Mouse (Mus musculus): Measurements from ENCODE around the gene Gm1043.

Gene Gm1043

DNA sequence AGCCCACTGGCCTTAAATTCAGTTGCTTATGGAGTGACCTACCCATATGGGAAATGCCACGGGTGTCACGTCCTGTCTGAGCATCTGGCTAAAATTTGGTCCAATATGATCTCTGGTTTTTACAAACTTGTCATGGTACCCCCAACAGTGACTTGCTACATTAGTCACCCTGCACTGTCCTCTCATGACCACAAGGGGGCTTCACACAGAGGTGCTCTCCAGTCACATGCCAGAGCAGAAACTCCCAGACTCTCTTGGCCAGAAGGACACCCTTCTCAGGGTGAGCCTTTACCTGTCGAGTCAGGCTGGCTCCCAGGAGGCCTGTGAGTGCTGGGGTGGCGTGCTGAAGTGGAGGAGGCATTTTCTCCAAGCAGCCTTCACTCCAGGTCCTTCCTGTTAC is 33.1 kb downstream of the Gm1043 start:
- DNase-seq, result peak; percentile 53

DNA sequence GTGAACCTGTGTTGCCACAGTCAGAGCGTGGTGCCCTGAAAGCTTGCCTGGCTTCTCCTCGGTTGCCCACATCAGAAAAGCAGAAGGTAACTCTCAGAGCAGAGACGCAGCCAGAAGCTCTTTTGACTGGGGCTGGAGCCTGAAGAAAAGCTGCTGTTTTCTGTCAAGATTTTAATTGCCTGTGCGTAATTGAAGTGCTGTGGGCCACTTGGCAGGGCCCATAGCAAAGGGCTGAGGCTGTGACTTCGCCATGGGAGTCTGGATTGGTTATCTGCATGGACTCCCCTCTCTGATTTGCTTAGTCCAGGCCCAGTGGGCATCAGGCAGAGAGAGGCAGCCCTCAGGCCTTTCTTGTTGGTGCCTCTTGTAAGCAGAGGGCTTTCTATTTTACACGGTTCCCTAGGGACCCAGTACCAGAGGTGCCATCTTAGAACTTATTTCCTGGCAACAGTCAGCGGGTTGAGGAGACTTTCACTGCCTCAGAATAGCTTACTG is 36.1 kb downstream of the Gm1043 start:
- DNase-seq, result no peak

DNA sequence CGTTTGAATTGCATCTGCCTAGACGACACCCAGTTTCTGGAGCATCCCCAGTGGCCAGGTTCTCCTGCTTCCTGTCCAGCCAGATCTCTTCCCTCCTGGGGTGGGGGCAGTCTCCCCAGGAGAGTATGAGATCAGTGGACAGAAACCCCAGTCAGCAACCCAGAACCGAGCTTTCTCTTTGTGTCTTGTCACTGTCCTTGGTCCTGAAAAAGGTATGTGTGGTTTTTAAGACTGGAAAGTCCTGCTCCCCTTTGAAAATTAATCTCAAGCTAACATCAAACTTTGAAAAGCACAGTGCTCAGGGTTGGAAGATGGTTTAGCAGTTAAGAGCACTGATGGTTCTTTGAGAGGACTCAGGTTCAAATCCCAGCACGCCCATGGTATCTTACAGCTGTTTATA is 46.7 kb downstream of the Gm1043 start:
- no peak for DNase-seq

DNA sequence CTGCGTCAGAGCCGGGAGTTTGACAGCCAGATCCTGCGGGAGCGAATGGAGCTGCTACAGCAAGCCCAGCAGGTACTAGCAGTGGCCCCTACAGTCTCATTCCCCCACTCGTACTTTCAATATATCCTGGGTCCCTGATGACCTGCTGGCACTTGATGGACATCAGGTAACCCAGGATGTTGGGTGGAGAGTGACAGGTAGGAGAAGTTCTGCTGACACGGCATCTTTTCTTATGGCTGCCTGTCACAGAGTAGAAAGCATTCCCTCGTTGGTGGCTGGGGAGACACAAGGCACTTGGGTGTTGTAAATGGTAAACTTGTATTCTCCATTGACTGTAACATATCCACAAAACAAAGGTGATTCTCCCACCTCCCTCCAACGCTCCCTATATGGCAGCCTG is 56.6 kb downstream of the Gm1043 start:
- no peak for DNase-seq

DNA sequence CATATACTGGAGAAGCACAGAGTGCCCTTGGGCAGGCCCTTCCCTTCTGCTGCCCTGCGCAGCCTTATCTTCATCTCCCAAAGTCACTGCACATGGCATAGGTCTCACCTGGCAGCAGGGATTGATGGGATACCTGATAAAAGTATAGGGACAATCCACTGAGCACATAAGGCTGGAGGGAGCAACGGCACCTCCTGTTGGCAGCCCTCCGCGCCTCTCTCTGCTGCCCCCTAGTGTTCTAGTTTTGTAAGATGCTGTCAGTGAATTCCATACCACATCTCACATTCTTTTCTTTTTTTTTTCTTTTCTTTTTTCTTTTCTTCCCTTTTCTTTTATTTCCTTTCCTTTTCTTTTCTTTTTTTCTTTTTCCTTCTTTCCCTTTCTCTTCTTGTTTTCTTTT is 62.4 kb downstream of the Gm1043 start:
- peak; percentile 70 for DNase-seq

DNA sequence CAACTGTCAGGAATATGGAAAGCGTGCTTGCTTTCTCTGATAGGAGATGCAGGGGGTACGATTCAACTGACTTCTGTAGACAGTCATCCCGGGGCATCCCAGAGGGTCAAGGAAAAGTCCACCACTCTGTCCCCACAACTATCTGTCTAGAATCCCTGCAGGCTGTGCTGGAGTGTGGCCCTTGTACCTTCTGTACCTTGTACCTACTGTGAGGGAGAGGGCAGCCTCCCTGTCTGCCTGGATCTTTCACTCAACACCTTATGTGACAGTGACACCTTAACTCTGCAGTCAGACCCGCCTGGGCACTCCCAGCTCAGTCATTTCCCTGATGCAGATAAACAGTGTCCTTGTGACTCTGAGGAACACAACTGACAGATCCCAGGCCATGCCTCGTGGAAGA is 65.5 kb downstream of the Gm1043 start:
- no peak for DNase-seq

DNA sequence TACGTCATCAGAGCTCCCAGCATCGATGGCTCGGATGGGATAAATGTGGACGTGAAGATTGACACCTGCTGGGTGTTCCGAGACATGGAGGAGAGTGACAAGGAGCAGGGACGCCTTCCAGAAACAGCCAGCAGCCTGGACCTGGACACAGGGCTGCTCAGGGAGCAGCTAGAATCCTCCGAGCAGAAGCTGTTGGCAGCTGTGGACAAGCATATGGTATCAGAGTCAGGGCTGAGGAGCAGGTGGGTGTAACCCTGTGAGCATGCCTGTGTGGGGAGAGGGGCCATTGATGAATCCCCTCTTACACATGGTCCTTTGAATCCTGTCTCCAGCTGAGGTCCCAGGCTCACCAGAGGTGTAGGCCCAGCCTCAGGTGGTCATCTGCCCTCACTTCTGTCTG is 69.3 kb downstream of the Gm1043 start:
- DNase-seq, result no peak

DNA sequence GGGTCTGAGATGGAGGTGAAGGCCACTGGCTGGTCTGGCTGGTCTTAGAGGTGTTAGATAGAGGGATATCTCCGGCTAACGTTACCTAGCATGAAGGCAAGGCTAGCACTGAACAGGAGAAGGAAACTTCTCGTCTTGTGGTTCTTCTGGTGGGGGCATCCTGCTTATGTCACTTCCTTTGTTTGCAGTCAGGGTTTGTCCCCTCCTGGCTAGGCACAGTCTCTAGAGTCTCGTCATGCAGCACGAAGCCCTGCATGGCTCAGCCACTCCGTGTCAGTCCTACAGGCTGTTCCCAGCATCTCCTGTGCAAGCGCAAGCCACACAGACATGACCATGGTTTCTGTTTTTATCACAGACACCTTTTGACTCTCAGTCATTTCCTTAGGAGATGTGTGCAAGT is 73.2 kb downstream of the Gm1043 start:
- DNase-seq, result no peak

DNA sequence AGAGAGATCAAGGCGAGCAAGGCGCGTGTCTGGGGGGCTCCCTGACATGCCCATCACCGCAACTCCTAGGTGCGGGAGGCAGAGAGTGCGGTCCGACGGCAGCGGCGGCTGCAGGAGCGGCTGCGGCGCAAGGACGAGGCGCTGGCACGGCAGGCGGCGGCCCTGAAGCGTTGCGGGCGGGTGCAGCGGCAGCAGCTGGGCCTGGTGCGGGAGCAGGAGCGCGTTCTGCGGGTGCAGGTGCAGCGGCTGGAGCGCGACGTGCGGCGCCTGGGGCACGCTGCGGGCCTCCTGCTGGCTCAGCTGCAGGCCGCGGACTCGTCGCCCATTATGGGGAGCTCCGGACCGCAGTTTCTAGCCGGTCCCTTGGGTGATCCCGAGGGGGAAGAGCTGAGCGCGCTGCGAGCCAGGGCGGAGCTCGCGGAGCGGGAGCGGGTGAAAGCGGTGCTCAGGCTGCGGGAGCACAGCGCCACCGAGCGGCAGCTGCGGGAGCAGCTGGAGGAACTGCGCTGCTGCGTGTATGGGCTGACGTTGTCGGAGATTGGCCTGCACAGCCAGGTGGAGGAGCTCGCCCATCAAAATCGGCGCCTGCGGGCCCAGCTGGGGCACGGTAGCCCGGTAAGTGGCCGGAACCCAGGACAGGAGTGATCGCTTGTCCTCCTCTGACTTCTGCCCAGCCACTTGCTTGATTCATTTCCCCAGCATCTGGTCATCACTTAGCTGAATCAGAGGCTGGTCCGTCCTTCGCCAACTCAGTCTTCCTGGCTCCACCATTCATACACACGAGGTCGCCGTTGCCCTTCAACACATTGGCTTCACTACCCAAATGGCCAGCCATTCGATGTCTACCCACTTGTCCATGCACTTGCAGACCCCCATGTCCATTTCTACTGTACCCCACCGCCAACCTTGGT is 78.0 kb downstream of the Gm1043 start:
- peak; percentile 81 for DNase-seq

DNA sequence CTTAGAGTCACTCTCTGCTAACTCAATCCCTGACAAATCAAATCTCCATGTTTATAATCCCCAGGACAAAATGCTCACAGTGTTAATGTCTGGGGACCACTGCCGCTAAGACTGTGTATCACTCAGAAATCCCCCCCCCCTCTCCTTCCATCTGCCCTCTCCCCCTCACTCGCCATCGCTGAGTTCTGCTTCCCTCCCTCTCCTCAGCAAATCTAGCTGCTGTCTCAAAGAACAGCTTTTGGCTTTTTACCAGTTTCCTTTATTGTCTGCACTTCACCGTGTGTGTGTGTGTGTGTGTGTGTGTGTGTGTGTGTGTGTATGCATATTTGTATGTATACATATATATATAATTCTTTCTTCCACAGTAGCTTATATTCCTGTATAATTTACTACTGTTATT is 91.3 kb downstream of the Gm1043 start:
- no peak for DNase-seq

DNA sequence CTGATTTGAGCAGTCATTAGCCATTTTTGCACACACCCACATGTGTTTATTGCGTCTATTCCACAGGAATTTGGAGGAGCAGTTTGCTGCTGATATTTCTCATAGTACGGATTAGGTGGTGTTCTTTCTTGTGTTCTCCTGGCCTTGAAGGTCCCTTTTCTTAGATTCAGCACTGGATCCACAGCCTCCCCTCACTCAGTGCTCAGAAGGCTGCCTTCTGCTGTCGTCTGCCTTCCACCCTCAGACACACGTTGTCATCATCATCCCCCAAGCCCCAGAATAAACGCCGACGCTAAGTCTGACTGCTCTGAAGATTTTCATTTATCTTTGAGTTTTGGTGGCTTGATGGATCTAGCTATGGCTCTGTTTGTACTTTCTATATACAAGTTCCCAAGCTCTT is 91.9 kb downstream of the Gm1043 start:
- no peak for DNase-seq

DNA sequence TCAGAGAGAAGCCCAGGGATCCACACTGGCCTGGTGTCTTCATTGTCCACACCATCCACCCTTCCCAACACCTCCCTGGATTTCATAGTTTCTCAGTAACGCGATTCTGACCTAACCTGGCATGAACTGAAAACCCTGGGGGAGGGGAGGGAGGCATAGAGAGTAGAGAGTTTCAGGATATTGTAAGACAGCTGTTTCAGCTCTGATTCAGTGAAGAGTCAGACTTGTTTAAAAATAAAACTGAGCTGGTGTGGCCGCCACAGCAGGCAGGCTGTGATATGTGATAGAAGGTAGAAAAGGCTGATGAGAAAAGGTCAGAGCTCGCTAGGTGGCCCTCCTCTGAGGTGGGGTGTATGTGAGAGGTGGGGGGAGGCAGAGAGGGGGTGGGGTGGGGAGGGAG is 93.6 kb downstream of the Gm1043 start:
- no peak for DNase-seq

DNA sequence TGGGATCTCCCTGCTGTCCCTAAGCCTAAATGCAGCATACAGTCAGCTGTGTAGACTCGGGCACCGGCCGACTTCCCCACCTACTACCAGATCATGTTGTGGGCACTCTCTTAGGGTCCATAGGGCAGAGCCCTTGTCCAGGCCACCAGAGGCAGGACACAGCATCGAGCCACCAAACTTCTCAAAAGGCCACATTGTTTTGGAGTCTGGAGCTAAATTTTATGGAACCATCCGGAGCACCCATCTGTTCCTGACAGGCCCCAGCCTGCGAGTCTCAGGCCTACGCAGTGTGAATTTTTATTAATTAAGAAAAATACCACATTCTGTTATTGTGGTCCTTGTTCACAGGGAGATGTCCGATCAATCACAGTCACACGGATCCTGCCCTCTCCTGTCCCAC is 94.7 kb downstream of the Gm1043 start:
- no peak for DNase-seq

DNA sequence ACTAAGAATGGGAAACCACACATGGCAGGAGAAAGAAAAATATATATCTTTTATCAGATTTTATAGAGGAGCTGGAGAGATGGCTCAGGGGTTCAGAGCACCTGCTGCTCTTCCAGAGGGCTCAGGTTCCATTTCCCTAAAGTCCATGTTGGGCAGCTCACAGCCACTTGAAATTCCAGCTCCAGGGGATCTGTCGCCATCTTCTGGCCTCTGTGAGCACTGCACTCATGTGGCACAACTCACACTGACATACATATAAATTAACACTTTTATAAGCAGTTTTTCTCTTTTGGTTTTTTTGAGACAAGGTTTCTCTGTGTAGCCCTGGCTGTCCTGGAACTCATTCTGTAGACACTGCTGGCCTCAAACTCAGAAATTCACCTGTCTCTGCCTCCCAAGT is 95.5 kb downstream of the Gm1043 start:
- DNase-seq, result peak; percentile 43

DNA sequence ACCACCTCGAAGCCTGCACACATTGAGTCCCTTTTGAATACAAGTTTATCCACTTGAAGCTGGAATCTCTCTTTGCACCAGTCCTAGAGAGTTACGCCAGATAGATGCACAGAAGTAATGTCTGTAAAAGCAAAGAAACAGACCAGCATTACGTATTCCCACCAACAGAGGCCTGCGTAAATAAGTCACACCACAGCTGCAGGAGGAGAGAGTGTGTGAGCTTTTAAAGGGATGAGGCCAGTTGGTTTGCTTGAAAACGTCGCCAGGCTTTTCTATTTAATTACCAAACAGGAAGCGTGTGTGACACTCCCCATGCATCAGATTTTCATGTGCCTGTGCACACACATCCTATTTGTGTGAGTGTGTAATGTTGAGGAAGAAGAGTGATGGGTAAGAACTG is 99.4 kb downstream of the Gm1043 start:
- no peak for DNase-seq

DNA sequence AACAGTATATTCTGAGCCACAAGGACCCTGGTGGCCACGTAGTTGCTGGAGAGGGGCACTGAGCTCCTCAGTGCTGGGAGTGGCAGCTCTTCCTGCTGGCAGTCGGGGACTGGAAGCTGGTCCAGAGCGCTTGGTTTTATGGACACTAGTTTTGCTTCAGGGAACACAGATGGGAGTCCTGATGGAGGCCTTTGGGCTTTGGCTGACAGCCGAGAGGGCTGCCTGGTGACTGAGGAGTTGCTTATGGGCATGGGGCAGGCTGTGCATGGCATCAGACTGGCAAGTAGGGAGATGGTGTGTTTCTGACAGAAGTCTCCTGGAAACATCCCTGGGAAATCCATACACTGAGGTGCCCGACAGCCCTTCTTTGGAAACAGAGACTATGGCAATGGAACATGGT is 105.2 kb downstream of the Gm1043 start:
- DNase-seq, result no peak

DNA sequence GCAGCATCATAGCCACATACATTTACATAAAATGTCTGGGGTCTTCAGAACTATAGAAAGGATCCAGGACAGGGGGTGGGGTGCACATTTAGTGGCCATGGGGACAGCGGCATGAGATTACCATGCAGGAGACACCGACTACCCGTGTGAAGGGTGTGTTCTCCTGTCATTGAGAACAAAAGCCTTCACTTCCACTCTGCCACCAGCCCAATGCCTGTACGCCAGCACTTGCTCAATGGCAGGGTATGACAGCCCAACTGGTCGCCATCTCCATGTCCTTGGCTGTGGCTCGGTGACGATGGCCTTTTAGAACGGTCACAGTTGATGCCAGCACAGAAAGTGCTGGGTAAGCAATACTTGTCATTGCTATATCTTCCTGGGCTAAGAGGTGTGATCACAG is 111.0 kb downstream of the Gm1043 start:
- DNase-seq, result no peak

DNA sequence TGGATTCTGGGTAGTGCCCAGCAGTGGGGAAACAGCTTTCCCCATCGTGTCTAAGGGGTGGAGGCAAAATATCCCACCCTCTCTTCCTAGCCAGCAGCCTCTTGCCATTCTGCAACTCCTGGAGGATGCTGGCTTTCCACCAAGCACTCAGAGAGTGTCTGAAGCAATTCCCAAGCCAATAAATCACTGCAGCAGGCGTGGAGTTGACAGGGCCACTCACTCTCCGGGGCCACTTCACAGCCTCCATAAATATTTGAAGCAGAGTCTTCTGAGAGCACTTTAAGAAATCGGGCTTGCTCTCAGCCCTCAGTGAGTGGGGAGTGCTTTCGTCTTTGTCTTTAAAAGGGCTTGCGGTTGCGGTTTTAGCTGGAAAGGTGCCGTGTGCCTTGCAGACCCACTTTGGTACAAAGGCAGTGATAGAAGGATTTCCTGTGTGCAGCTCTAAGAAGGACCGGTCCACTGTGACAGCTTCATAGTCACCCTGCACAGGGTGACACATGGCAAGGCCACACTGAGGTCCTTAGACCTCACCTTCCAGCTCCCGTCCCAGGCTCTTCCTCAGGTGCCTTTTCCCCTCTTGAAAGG is 111.6 kb downstream of the Gm1043 start:
- peak; percentile 23 for DNase-seq

DNA sequence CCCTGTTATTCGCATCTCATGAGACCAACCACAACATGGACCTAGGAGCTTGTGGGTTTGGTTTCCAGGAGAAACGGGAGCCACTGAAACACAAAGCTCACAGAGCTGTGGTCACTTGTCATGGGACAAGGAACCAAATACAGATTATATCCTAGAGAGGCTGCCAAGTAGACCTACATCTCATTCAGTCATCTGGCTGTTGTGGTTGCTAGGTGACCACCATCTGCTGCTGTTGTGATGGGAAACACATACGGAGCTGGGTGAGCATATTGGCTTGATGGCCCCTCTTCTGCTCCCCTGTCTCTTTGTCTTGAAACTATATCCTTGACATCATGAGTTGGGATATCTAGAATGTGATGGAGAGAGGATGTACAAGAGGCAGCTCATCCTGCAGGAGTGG is 112.3 kb downstream of the Gm1043 start:
- no peak for DNase-seq

DNA sequence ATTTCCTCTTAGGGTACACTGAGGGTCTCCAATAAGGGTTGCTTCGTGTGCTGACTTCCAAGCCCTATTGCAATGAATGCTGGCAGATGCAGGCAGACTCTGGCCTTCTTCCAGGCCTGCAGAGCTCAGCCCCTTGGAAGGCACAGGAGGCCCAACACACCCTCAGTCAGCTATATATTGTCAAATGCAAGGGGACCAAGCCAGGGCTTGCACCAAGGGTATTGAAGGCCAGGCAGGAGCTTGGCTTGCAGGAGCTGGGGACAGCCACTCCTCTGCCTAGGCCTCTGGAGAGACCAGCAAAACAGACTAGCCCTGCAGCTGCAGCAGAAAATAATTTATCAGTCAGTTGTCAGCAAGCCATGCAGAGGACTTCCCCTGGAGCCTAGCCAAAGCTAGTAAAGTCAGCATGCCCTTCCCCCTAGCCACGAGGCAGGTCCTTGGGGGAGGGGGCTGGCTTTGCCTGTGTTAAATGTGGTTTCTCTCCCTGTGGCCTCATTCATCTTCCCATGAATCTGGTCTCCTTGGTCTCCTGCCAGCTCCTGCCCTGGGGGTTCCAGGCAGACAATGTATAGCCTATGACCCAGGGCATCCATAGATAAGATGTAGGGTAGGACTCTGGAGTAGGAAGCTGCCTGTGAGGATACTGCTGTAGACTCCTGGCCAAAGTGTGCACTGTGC is 113.0 kb downstream of the Gm1043 start:
- DNase-seq, result no peak

DNA sequence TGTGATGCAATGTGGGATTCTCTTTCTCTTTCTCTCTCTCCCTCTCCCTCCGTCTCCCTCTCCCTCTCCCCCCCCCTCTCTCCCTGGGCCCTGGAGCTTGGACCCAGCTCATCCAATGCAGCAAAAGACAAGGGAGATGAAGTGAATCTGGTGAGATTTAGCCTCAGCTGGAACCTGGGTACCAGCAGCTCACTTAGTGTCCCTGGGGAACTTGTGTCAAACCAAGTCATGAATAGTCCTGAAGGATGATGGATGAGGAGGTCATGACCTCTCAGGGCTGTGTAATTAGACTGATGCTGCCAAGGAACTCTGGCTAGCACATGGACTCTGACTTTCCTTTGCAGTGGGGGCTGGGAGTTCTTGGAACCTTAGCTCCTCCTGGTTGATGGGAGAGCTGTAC is 117.1 kb downstream of the Gm1043 start:
- DNase-seq, result no peak

DNA sequence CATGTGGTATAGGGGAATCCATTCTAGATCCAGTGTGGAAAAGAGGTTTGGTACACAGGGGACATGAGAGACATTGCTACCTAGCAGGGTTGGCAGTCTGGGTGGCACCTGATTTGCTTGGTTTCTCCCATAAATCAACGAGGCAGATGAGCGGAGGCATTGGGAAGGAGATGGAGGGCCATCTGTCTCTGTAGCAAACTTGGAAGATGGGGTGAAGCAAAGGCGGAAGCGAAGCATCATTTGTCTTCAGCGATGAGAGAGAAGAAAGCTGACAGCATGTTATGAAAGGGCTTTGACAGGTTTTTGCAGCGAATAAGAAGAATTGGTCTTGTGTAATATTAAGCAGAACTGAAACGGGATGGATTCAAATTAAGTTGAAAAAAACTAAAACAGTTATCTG is 119.7 kb downstream of the Gm1043 start:
- DNase-seq, result no peak

DNA sequence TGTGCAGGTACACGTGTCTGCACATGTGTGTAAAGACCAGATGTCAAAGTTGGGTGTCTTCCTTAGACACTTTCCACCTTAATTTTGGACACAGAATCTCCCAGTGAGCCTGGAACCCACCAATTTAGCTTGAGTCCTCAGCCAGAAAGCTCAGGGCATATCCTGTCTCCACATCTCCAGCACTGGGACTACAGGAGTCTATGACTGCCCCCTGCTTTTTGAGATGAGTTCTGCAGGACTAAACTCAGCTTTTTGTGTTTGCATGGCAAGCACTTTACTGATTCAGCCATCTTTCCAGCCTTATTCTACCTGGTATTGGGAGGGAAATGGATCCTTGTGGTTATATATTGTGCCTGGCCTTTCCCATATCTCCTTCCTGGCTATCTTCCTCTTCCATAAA is 120.2 kb downstream of the Gm1043 start:
- no peak for DNase-seq

DNA sequence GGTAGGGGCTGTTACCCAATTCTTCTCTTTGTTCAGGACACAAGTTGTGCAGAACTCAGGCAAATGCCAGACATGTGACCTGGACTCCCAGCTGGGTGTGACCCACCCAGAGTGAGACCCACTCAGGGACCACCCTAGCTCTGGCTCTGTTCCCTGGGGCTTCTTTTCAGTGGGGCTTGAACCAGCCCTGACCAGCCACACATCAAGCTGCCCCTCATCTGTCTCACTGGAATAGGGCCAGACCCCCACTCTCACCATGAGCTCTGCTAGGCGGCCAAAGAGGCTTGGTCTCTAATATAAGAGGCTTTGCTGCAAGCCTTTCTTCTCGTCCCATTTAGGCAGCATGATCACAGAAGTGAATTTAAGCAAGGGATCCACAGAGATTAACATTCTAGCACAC is 121.2 kb downstream of the Gm1043 start:
- DNase-seq, result no peak
